Mouse (Mus musculus) intestine, postnatal 0 days (tissue): ENCODE measurements at regions not wholly inside any gene's neighbourhood (a gene's known extent, or its start where the extent isn't known, plus 50 kb on each side); places are given as distances from the start of the nearest gene placed in this dataset.

Experiments used
- ATAC-seq: fragments of 200-750 bp; cut with Nextera tagmentation; 2 replicates; pipeline ENCODE4 v1.8.0; 2017; ENCODE audit warnings: mild to moderate bottlenecking, moderate TSS enrichment, moderate library complexity
- H3K27ac ChIP-seq: fragments of 300-500 bp; sonication (generic); 2 replicates; pipeline ENCODE4 v1.5.1; 2014; ENCODE audit warnings: mild to moderate bottlenecking, low read depth, low read length, moderate library complexity
- H3K27me3 ChIP-seq: fragments of 300-500 bp; sonication (generic); replicated peaks from 2 replicates; pipeline ENCODE4 v1.6.1; 2014; ENCODE audit warnings: low read length, mixed read lengths; ENCODE audit not compliant: control insufficient read depth, insufficient read depth
- H3K36me3 ChIP-seq: fragments of 300-500 bp; sonication (generic); 2 replicates; pipeline ENCODE4 v1.6.1; 2014; ENCODE audit warnings: mild to moderate bottlenecking, moderate library complexity; ENCODE audit not compliant: control insufficient read depth, insufficient read depth
- H3K4me1 ChIP-seq: fragments of 300-500 bp; sonication (generic); replicated peaks from 2 replicates; pipeline ENCODE4 v1.6.1; 2014; ENCODE audit warnings: antibody characterized with exemption, low read length, mixed read lengths; ENCODE audit not compliant: control insufficient read depth, insufficient read depth
- H3K4me2 ChIP-seq: fragments of 300-500 bp; sonication (generic); replicated peaks from 2 replicates; pipeline ENCODE4 v1.6.1; 2014; ENCODE audit warnings: low read depth, mild to moderate bottlenecking, moderate library complexity
- H3K4me3 ChIP-seq: fragments of 300-500 bp; sonication (generic); 2 replicates; pipeline ENCODE4 v1.5.1; 2014; ENCODE audit warnings: low read depth, low read length
- H3K9ac ChIP-seq: fragments of 300-500 bp; sonication (generic); 2 replicates; pipeline ENCODE4 v1.6.1; 2014; ENCODE audit warnings: mild to moderate bottlenecking, low read depth, low read length
- H3K9me3 ChIP-seq: fragments of 300-500 bp; sonication (generic); 2 replicates; pipeline ENCODE4 v1.6.1; 2016; ENCODE audit warnings: mixed run types; ENCODE audit not compliant: control insufficient read depth
- CTCF ChIP-seq: sonication (generic); IDR thresholded peaks from 2 replicates; pipeline ENCODE4 v1.5.1; 2016; ENCODE audit warnings: low read depth, mild to moderate bottlenecking, control low read depth, antibody characterized with exemption, moderate library complexity
- WGBS: fragments of 180-500 bp; shearing (Covaris S2); extraction: QIAGEN DNeasy Blood & Tissue Kit; methylation state at CpG from one replicate; pipeline ENCODE4 v1.1.7; 2014; 5-methylcytosine and 5-hydroxymethylcytosine counted together

DNA sequence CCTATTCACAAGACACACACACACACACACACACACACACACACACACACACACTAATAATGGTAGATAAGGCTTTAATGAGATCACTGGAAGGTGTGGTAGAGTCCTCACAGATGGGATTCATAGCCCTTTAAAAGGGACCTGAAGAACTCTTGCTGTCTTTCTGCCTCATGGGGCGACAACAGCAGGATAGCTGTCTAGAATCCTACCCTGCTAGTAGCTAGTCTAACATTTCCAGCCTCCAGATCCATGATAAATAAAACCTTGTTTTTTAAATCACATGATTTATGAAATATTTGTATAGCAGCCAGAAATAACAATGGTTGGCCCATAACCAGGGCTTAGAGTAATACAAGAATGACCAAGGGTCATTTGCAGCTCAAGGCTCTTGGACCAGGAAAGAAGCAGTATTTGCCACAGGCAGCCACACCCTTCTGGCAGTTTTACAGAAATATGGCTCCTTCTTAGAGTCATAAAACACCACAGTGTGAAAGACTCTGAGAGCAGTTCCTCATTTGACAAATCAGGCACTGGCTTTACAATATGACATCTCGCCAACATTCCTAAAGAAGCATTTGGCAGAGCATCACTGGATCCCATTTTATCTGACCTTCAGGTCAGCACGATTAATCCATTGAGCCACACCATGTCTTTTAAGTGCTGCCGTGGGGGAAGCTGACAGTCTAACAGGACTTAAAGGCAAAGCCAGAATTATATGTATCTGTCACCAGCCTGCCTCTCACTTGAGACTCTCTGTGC lies 340.9 kb upstream of the Apob start:
- 30% methylated on average over 4 of the region's 4 CpGs for WGBS
- no peaks in the 10 kb centered on the region for H3K4me1 ChIP-seq

GRCm38 (mm10) chr12:7637629-7638028 lies 339.8 kb upstream of the Apob start:
- ATAC-seq, result no peak
- no peaks in the 10 kb centered on the region for H3K4me1 ChIP-seq
- no peak overlapping the region for H3K4me3 ChIP-seq
- no peak overlapping the region for H3K9ac ChIP-seq
- no peak for TF ChIP-seq CTCF
- H3K9me3 ChIP-seq, result no peaks in the 10 kb centered on the region
- H3K27me3 ChIP-seq, result no peaks in the 10 kb centered on the region
- no peak overlapping the region for H3K4me2 ChIP-seq
- H3K36me3 ChIP-seq, result no peaks in the 10 kb centered on the region
- H3K27ac ChIP-seq, result no peak overlapping the region
- WGBS, result 71% methylated on average over 4 of the region's 4 CpGs

More for the DNA sequence above, 340.9 kb upstream of the Apob start:
- peak; percentile 94 for ATAC-seq
- Histone ChIP-seq H3K27me3 (no peaks in the 10 kb centered on the region), H3K4me2 (no peak overlapping the region), H3K9me3 (no peaks in the 10 kb centered on the region), H3K36me3 (no peaks in the 10 kb centered on the region), H3K27ac (no peak overlapping the region), H3K4me3 (no peak overlapping the region), H3K9ac (no peak overlapping the region)
- TF ChIP-seq CTCF, result no peak

DNA sequence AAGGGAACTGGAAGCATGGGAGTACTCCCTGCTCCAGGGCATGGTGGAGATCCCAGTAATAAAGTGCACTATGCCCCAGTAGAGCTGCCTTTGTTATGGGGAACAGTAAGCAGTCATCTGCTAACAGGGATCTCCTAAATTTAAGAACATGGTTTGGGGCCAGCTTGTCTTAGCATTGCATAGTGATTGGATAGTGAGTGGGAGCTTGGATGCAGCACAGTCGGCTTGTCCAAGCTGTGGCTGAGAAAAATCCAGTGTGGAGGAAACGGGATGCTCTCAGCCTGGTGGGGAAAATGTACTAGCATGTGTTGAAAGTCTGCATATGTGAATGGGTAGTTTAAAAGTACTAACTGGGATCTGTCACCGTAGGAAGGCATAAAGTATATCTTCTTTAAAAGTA lies 326.6 kb upstream of the Apob start:
- H3K9ac ChIP-seq, result no peak overlapping the region
- TF ChIP-seq CTCF, result no peak
- no peaks in the 10 kb centered on the region for H3K36me3 ChIP-seq
- no peaks in the 10 kb centered on the region for H3K27me3 ChIP-seq
- WGBS, result 87% methylated on average over 3 of the region's 3 CpGs
- no peak overlapping the region for H3K4me3 ChIP-seq
- H3K4me2 ChIP-seq, result no peak overlapping the region
- H3K9me3 ChIP-seq, result no peaks in the 10 kb centered on the region
- ATAC-seq, result no peak
- H3K27ac ChIP-seq, result no peak overlapping the region
- no peaks in the 10 kb centered on the region for H3K4me1 ChIP-seq

GRCm38 (mm10) chr12:7662027-7662426 lies 315.4 kb upstream of the Apob start:
- no peaks in the 10 kb centered on the region for H3K27me3 ChIP-seq
- H3K36me3 ChIP-seq, result no peaks in the 10 kb centered on the region
- no peaks in the 10 kb centered on the region for H3K4me1 ChIP-seq
- 51% methylated on average over 3 of the region's 3 CpGs for whole genome bisulfite sequencing
- no peak for ATAC-seq
- H3K4me2 ChIP-seq, result no peak overlapping the region
- no peak overlapping the region for H3K27ac ChIP-seq
- H3K9me3 ChIP-seq, result no peaks in the 10 kb centered on the region
- H3K9ac ChIP-seq, result no peak overlapping the region
- peak; percentile 29; the same call in 1 of the 2 replicates for TF ChIP-seq CTCF
- H3K4me3 ChIP-seq, result no peak overlapping the region

DNA sequence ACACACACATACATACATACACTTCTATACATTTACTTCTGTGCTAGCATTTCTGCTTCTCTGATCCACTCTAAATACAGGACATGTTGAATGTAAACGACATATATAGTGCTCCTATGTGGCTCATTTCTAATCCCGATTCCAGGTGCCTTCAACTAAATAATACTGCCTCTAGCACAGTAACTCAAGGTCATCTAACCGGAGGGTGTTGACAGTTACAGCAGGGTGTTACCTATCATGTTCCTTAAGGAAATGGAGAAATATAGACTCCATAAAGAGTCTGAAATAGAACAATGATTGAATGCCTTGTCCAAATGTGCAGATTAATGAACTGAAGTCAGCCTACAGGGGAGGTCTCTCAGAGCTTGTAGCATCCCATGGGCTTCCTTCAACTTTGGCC lies 307.3 kb upstream of the Apob start:
- Histone ChIP-seq H3K27me3 (no peaks in the 10 kb centered on the region), H3K4me1 (no peaks in the 10 kb centered on the region), H3K27ac (no peak overlapping the region), H3K4me2 (no peak overlapping the region), H3K9ac (no peak overlapping the region), H3K36me3 (no peaks in the 10 kb centered on the region), H3K4me3 (no peak overlapping the region), H3K9me3 (no peaks in the 10 kb centered on the region)
- no peak for ATAC-seq
- WGBS, result 73% methylated on average over 3 of the region's 3 CpGs
- TF ChIP-seq CTCF, result no peak

DNA sequence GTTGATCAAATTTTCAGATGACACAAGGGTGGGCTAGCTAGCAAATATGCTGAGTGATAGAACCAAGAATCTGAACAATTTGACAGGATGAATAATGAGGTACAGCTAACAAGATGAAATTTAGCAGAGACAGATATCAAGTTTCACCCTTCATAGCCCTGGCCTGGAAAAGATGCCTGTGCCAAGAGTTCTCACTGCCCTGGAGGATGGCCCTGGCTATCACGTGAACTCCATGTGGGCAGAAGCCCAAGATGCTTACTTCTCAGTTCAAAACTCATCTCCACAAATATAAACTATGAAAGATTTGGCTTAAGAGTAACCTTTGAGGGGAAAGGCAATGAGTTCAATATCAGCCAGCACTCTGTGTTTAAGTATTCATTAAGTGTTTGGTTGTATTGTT lies 306.9 kb upstream of the Apob start:
- 50% methylated on average over 1 of the region's 1 CpGs for WGBS
- TF ChIP-seq CTCF, result no peak

More for the DNA sequence above, 306.9 kb upstream of the Apob start:
- Histone ChIP-seq H3K36me3 (no peaks in the 10 kb centered on the region), H3K27me3 (no peaks in the 10 kb centered on the region), H3K4me3 (no peak overlapping the region), H3K9me3 (no peaks in the 10 kb centered on the region), H3K4me1 (no peaks in the 10 kb centered on the region), H3K27ac (no peak overlapping the region), H3K9ac (no peak overlapping the region), H3K4me2 (no peak overlapping the region)
- ATAC-seq, result no peak
